Mouse (Mus musculus) embryonic fibroblast, embryonic 13.5 days (primary cell): ENCODE measurements around the gene Smg9.

ENCODE experiments used
- CTCF ChIP-seq: IDR thresholded peaks from 2 replicates; pipeline ENCODE4 v1.5.1; 2011; ENCODE audit warnings: mild to moderate bottlenecking, control low read depth, low read length, moderate library complexity, borderline replicate concordance; ENCODE audit not compliant: insufficient read depth
- POLR2A ChIP-seq: IDR thresholded peaks from 2 replicates; pipeline ENCODE4 v1.6.1; 2011; ENCODE audit warnings: low read depth, mild to moderate bottlenecking, control low read depth, low read length, moderate library complexity

DNA sequence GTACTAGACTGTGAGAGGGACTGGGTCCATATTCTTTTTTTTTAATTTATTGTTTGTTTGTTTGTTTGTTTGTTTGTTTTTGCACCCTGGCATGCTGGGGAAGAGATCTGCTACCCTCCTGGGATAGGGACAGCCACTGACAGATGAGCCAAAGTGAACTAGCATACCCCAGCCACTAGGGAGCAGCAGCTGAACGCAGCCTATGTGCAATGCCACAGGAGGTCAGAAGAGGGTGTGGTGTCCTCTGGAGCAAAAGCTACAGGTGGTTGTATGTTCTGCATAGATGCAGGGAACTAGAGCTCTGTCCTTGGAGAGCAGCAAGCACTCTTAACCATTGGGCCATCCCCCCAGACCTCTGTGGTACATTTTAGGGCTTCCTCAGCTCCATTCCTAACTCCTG lies 42.4 kb downstream of the Smg9 start:
- TF ChIP-seq POLR2A, result no peak
- TF ChIP-seq CTCF, result peak; percentile 100
